Mouse (Mus musculus): ENCODE measurements at regions not wholly inside any gene's neighbourhood (a gene's known extent, or its start where the extent isn't known, plus 50 kb on each side); places are given as distances from the start of the nearest gene placed in this dataset.

- no peak for ATAC-seq (ENCODE audit: insufficient read depth)
- H3K27me3 ChIP-seq (ENCODE audit: control insufficient read depth, insufficient read depth, low read length): no peaks in the 10 kb centered on the region
- no peaks in the 10 kb centered on the region for H3K4me1 ChIP-seq (replicated peaks; ENCODE audit: control insufficient read depth in 2 of 2, insufficient read depth in 2 of 2, low read length in 1 of 2)
- H3K9ac ChIP-seq (replicated peaks): no peak overlapping the region
- H3K27ac ChIP-seq: no peak overlapping the region
- 57% methylated on average over 3 of the region's 3 CpGs for WGBS (ENCODE audit: insufficient replicate concordance)
- no peaks in the 10 kb centered on the region for H3K9me3 ChIP-seq (ENCODE audit: control insufficient read depth, low read length)
- no peak overlapping the region for H3K4me3 ChIP-seq (ENCODE audit: insufficient read depth in 1 of 2, low read depth in 2 of 2, low read length in 2 of 2)
- H3K4me2 ChIP-seq (ENCODE audit: low read depth): no peak overlapping the region
- DNase-seq (ENCODE audit: low read depth in 3 of 3, low spot score in 3 of 3): no peak
- TF ChIP-seq CTCF (IDR thresholded peaks at IDR 0.05; ENCODE audit: low read depth) (no peak), EP300 (IDR thresholded peaks at IDR 0.05; ENCODE audit: low read depth) (no peak)
- no peaks in the 10 kb centered on the region for H3K36me3 ChIP-seq (replicated peaks; ENCODE audit: control insufficient read depth, insufficient read depth, low read depth)
These were observed 174.6 kb downstream of the Cth start for GRCm38 (mm10) chr3:157750266-157750665.

GRCm38 (mm10) chr3:157748395-157749037 lies 176.4 kb downstream of the Cth start:
- Histone ChIP-seq H3K4me2 (ENCODE audit: low read depth) (no peak overlapping the region), H3K4me3 (ENCODE audit: insufficient read depth in 1 of 2, low read depth in 2 of 2, low read length in 2 of 2) (no peak overlapping the region), H3K9ac (replicated peaks) (no peak overlapping the region), H3K9me3 (ENCODE audit: control insufficient read depth, low read length) (no peaks in the 10 kb centered on the region), H3K27me3 (ENCODE audit: control insufficient read depth, insufficient read depth, low read length) (no peaks in the 10 kb centered on the region), H3K4me1 (replicated peaks; ENCODE audit: control insufficient read depth in 2 of 2, insufficient read depth in 2 of 2, low read length in 1 of 2) (no peaks in the 10 kb centered on the region), H3K27ac (no peak overlapping the region), H3K36me3 (replicated peaks; ENCODE audit: control insufficient read depth, insufficient read depth, low read depth) (no peaks in the 10 kb centered on the region)
- TF ChIP-seq CTCF (IDR thresholded peaks at IDR 0.05; ENCODE audit: low read depth) (no peak), EP300 (IDR thresholded peaks at IDR 0.05; ENCODE audit: low read depth) (no peak)
- ATAC-seq (ENCODE audit: insufficient read depth) (no peak), DNase-seq (ENCODE audit: low read depth in 3 of 3, low spot score in 3 of 3) (no peak)
- WGBS (ENCODE audit: insufficient replicate concordance): 43% methylated on average over 3 of the region's 3 CpGs

GRCm38 (mm10) chr3:157743000-157743399 lies 176.3 kb downstream of the Ptger3 start:
- WGBS (ENCODE audit: insufficient replicate concordance): 71% methylated on average over 1 of the region's 1 CpGs
- Histone ChIP-seq H3K9me3 (ENCODE audit: control insufficient read depth, low read length) (no peaks in the 10 kb centered on the region), H3K9ac (replicated peaks) (no peak overlapping the region), H3K4me3 (ENCODE audit: insufficient read depth in 1 of 2, low read depth in 2 of 2, low read length in 2 of 2) (no peak overlapping the region), H3K4me2 (ENCODE audit: low read depth) (no peak overlapping the region), H3K27ac (no peak overlapping the region), H3K36me3 (replicated peaks; ENCODE audit: control insufficient read depth, insufficient read depth, low read depth) (no peaks in the 10 kb centered on the region), H3K27me3 (ENCODE audit: control insufficient read depth, insufficient read depth, low read length) (no peaks in the 10 kb centered on the region), H3K4me1 (replicated peaks; ENCODE audit: control insufficient read depth in 2 of 2, insufficient read depth in 2 of 2, low read length in 1 of 2) (no peaks in the 10 kb centered on the region)
- DNase-seq (ENCODE audit: low read depth in 3 of 3, low spot score in 3 of 3) (peak in 1 of 3 experiments; percentile 10), ATAC-seq (ENCODE audit: insufficient read depth) (peak; percentile 57; the same call in 1 of the 2 replicates)
- no peak for TF ChIP-seq CTCF (IDR thresholded peaks at IDR 0.05; ENCODE audit: low read depth)
- TF ChIP-seq EP300 (IDR thresholded peaks at IDR 0.05; ENCODE audit: low read depth): no peak

- Histone ChIP-seq H3K9me3 (ENCODE audit: control insufficient read depth, low read length) (no peaks in the 10 kb centered on the region), H3K36me3 (replicated peaks; ENCODE audit: control insufficient read depth, insufficient read depth, low read depth) (no peaks in the 10 kb centered on the region), H3K4me3 (ENCODE audit: insufficient read depth in 1 of 2, low read depth in 2 of 2, low read length in 2 of 2) (no peak overlapping the region), H3K27ac (no peak overlapping the region), H3K9ac (replicated peaks) (no peak overlapping the region), H3K27me3 (ENCODE audit: control insufficient read depth, insufficient read depth, low read length) (no peaks in the 10 kb centered on the region), H3K4me2 (ENCODE audit: low read depth) (no peak overlapping the region), H3K4me1 (replicated peaks; ENCODE audit: control insufficient read depth in 2 of 2, insufficient read depth in 2 of 2, low read length in 1 of 2) (no peaks in the 10 kb centered on the region)
- TF ChIP-seq CTCF (IDR thresholded peaks at IDR 0.05; ENCODE audit: low read depth): no peak
- no peak for TF ChIP-seq EP300 (IDR thresholded peaks at IDR 0.05; ENCODE audit: low read depth)
- WGBS (ENCODE audit: insufficient replicate concordance): 62% methylated on average over 1 of the region's 1 CpGs
- ATAC-seq (ENCODE audit: insufficient read depth) (no peak), DNase-seq (ENCODE audit: low read depth in 3 of 3, low spot score in 3 of 3) (no peak)
These were observed 173.1 kb downstream of the Ptger3 start for GRCm38 (mm10) chr3:157739628-157740294.

- no peak for ATAC-seq (ENCODE audit: insufficient read depth)
- Histone ChIP-seq H3K36me3 (replicated peaks; ENCODE audit: control insufficient read depth, insufficient read depth, low read depth) (no peaks in the 10 kb centered on the region), H3K4me3 (ENCODE audit: insufficient read depth in 1 of 2, low read depth in 2 of 2, low read length in 2 of 2) (no peak overlapping the region), H3K4me1 (replicated peaks; ENCODE audit: control insufficient read depth in 2 of 2, insufficient read depth in 2 of 2, low read length in 1 of 2) (no peaks in the 10 kb centered on the region), H3K9me3 (ENCODE audit: control insufficient read depth, low read length) (no peaks in the 10 kb centered on the region), H3K27ac (no peak overlapping the region), H3K4me2 (ENCODE audit: low read depth) (no peak overlapping the region), H3K27me3 (ENCODE audit: control insufficient read depth, insufficient read depth, low read length) (no peaks in the 10 kb centered on the region), H3K9ac (replicated peaks) (no peak overlapping the region)
- WGBS (ENCODE audit: insufficient replicate concordance): 50% methylated on average over 4 of the region's 4 CpGs
- no peak for TF ChIP-seq EP300 (IDR thresholded peaks at IDR 0.05; ENCODE audit: low read depth)
- TF ChIP-seq CTCF (IDR thresholded peaks at IDR 0.05; ENCODE audit: low read depth): no peak
- DNase-seq (ENCODE audit: low read depth in 3 of 3, low spot score in 3 of 3): no peak
These were observed 165.6 kb downstream of the Ptger3 start for GRCm38 (mm10) chr3:157732136-157732940.
